Mouse (Mus musculus) stomach, postnatal 0 days (tissue): ENCODE measurements at regions not wholly inside any gene's neighbourhood (a gene's known extent, or its start where the extent isn't known, plus 50 kb on each side); places are given as distances from the start of the nearest gene placed in this dataset.

Experiments used
- ATAC-seq: fragments of 200-750 bp; cut with Nextera tagmentation; 2 replicates; pipeline ENCODE4 v1.8.0; 2017; ENCODE audit not compliant: low FRiP score, low TSS enrichment
- DNase-seq: peaks from one replicate; pipeline ENCODE4 v3.0.0-alpha.2; 2016; ENCODE audit warnings: low spot score
- H3K27ac ChIP-seq: fragments of 300-500 bp; sonication (generic); replicated peaks from 2 replicates; pipeline ENCODE4 v1.5.1; 2014; ENCODE audit warnings: mild to moderate bottlenecking, control low read depth
- H3K27me3 ChIP-seq: fragments of 300-500 bp; sonication (generic); 2 replicates; pipeline ENCODE4 v1.6.1; 2014; ENCODE audit warnings: low read length; ENCODE audit not compliant: control insufficient read depth, insufficient read depth
- H3K36me3 ChIP-seq: fragments of 300-500 bp; sonication (generic); 2 replicates; pipeline ENCODE4 v1.6.1; 2014; ENCODE audit warnings: low read length, mixed read lengths; ENCODE audit not compliant: control insufficient read depth, insufficient read depth
- H3K4me1 ChIP-seq: fragments of 300-500 bp; sonication (generic); replicated peaks from 2 replicates; pipeline ENCODE4 v1.6.1; 2014; ENCODE audit warnings: antibody characterized with exemption; ENCODE audit not compliant: control insufficient read depth, insufficient read depth
- H3K4me2 ChIP-seq: fragments of 300-500 bp; sonication (generic); replicated peaks from 2 replicates; pipeline ENCODE4 v1.6.1; 2014; ENCODE audit warnings: low read depth, mild to moderate bottlenecking, control low read depth, moderate library complexity
- H3K4me3 ChIP-seq: fragments of 300-500 bp; sonication (generic); 2 replicates; pipeline ENCODE4 v1.5.1; 2014; ENCODE audit warnings: low read depth, low read length, control low read depth
- H3K9ac ChIP-seq: fragments of 300-500 bp; sonication (generic); 2 replicates; pipeline ENCODE4 v1.6.1; 2014; ENCODE audit warnings: mild to moderate bottlenecking, low read length, control low read depth, mixed read lengths
- H3K9me3 ChIP-seq: fragments of 300-500 bp; sonication (generic); 2 replicates; pipeline ENCODE4 v1.6.1; 2016; ENCODE audit warnings: low read length; ENCODE audit not compliant: control insufficient read depth
- CTCF ChIP-seq: IDR thresholded peaks from 2 replicates; pipeline ENCODE4 v1.5.1; 2016; ENCODE audit warnings: antibody characterized with exemption, low read depth, mild to moderate bottlenecking, moderate library complexity
- EP300 ChIP-seq: optimal IDR thresholded peaks from 2 replicates; pipeline ENCODE3; 2016; ENCODE audit warnings: antibody characterized with exemption
- WGBS: fragments of 180-500 bp; shearing (Covaris S2); extraction: QIAGEN DNeasy Blood & Tissue Kit; methylation state at CpG from one replicate; pipeline ENCODE4 v1.1.7; 2014; 5-methylcytosine and 5-hydroxymethylcytosine counted together

DNA sequence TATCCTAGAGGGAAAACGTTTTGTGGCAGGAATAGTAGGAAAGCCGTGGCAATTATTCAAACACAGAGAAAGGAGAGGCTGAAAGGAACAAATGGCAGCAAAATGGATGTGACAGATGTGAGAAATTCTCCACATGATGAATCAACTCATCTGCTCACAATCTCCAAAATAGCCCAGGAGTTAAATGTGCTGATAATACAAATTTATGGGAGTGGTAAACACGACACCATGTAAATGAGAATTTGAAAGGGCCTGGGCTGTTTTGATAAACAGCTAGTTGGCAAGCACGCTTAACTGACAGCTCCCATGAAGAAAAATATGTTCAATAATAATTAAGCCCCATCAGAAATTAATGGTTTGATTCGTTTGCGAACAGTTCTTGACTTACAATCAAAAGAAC is 413.9 kb upstream of the Cdh9 start:
- ATAC-seq (no peak), DNase-seq (no peak)
- no peak overlapping the region for H3K4me3 ChIP-seq
- no peaks in the 10 kb centered on the region for H3K36me3 ChIP-seq
- H3K9ac ChIP-seq: no peak overlapping the region
- no peaks in the 10 kb centered on the region for H3K4me1 ChIP-seq
- TF ChIP-seq EP300 (no peak), CTCF (no peak)
- no peaks in the 10 kb centered on the region for H3K9me3 ChIP-seq
- H3K27ac ChIP-seq: no peak overlapping the region
- no peak overlapping the region for H3K4me2 ChIP-seq
- H3K27me3 ChIP-seq: no peaks in the 10 kb centered on the region
- 62% methylated on average over 6 of the region's 6 CpGs for WGBS

- H3K4me3 ChIP-seq: no peak overlapping the region
- H3K9ac ChIP-seq: no peak overlapping the region
- no peak for TF ChIP-seq EP300
- no peak for TF ChIP-seq CTCF
- no peaks in the 10 kb centered on the region for H3K9me3 ChIP-seq
- DNase-seq: no peak
- no peaks in the 10 kb centered on the region for H3K27me3 ChIP-seq
- 84% methylated on average over 1 of the region's 1 CpGs for WGBS
- no peaks in the 10 kb centered on the region for H3K4me1 ChIP-seq
- H3K4me2 ChIP-seq: no peak overlapping the region
- ATAC-seq: no peak
- H3K27ac ChIP-seq: no peak overlapping the region
- H3K36me3 ChIP-seq: no peaks in the 10 kb centered on the region
These were observed 413.5 kb upstream of the Cdh9 start for GRCm38 (mm10) chr15:16315085-16315484.

- DNase-seq (no peak), ATAC-seq (no peak)
- no peaks in the 10 kb centered on the region for H3K27me3 ChIP-seq
- no peak overlapping the region for H3K9ac ChIP-seq
- no peaks in the 10 kb centered on the region for H3K4me1 ChIP-seq
- no peak overlapping the region for H3K27ac ChIP-seq
- no peak overlapping the region for H3K4me2 ChIP-seq
- no peak for TF ChIP-seq CTCF
- TF ChIP-seq EP300: no peak
- no peak overlapping the region for H3K4me3 ChIP-seq
- H3K9me3 ChIP-seq: no peaks in the 10 kb centered on the region
- no peaks in the 10 kb centered on the region for H3K36me3 ChIP-seq
- 54% methylated on average over 2 of the region's 2 CpGs for WGBS
These were observed 402.2 kb upstream of the Cdh9 start for GRCm38 (mm10) chr15:16326327-16326726.
